Mouse (Mus musculus): Measurements from ENCODE around the gene Hnrnpf.

GRCm38 (mm10) chr6:117934301-117934700, 34.2 kb downstream of the Hnrnpf start:
- TF ChIP-seq POLR2A (IDR thresholded peaks at IDR 0.05; ENCODE audit: borderline replicate concordance, extremely low read depth, low read depth, low read length) (no peak), CTCF (IDR thresholded peaks at IDR 0.05; ENCODE audit: insufficient read depth, low read length) (no peak)

Data from lung, adult 2 months (tissue).